Mouse (Mus musculus) adrenal gland, postnatal 10 days (tissue): Measurements from ENCODE around the gene Dus2. TPM values are rescaled to one million over a fixed set of nuclear protein-coding genes. Genes with fewer than 3 reads are reported as not detected.
A peak's percentile ranks its signal among the peaks of the same experiment; 100 is the strongest.

ENCODE experiments used
- DNase-seq: peaks from one replicate; pipeline ENCODE4 v3.0.0; 2021; ENCODE audit warnings: mixed read lengths
- microRNA-seq: library from miRNA; unstranded; fragments of <30 nt; microRNA quantifications from one replicate; pipeline ENCODE4 v1.2.0, GENCODE M21; 2021
- total RNA-seq, 2 experiments: library from RNA; stranded (reverse); gene quantifications; 2 replicates each; pipeline ENCODE4 v1.2.3; 2021

Dus2 gene
- total RNA-seq, 2 experiments from 2014 or later: 13.5 to 15.2 TPM

- DNase-seq: peak; percentile 52
These were observed 85.5 kb downstream of the Dus2 start for GRCm38 (mm10) chr8:106076612-106077011.

- DNase-seq: no peak
These were observed 86.4 kb downstream of the Dus2 start for GRCm38 (mm10) chr8:106077452-106078067.

- no peak for DNase-seq
These were observed 111.2 kb downstream of the Dus2 start for GRCm38 (mm10) chr8:106102321-106102720.

Small RNA genes lying within 50 kb of the gene (microRNA-seq; reads per million reads assigned to microRNA genes)
- not detected for gene Mir7074

Other genes with a start within 250 kb of the Dus2 start
- 10 to 100 TPM in 1 of 2 experiments, 1 to 10 TPM in 1; 7.5 to 12.8 TPM for gene Gfod2, start 232.7 kb upstream of the Dus2 start, total RNA-seq
- 10 to 100 TPM; 25.4 to 30.0 TPM for gene Ranbp10, start 164.0 kb upstream of the Dus2 start, total RNA-seq
- not detected for gene Tsnaxip1, start 163.6 kb upstream of the Dus2 start, total RNA-seq
- gene Cenpt, start 138.1 kb upstream of the Dus2 start, total RNA-seq: 10 to 100 TPM in 1 of 2 experiments, 1 to 10 TPM in 1; 7.6 to 10.4 TPM
- 10 to 100 TPM; 28.3 to 32.0 TPM for gene Thap11, start 136.2 kb upstream of the Dus2 start, total RNA-seq
- 10 to 100 TPM; 39.1 to 40.1 TPM for gene Nutf2, start 130.8 kb upstream of the Dus2 start, total RNA-seq
- 10 to 100 TPM; 28.0 to 35.3 TPM for gene Edc4, start 110.5 kb upstream of the Dus2 start, total RNA-seq
- under 1 TPM in 1 of 2 experiments, not detected in 1; 0.55 TPM for gene Nrn1l, start 97.8 kb upstream of the Dus2 start, total RNA-seq
- 10 to 100 TPM; 32.9 to 35.6 TPM for gene Pskh1, start 90.9 kb upstream of the Dus2 start, total RNA-seq
- under 1 TPM; 0.30 to 0.70 TPM for gene Ctrl, start 57.5 kb upstream of the Dus2 start, total RNA-seq
- gene Psmb10, start 52.9 kb upstream of the Dus2 start, total RNA-seq: 10 to 100 TPM; 58.0 to 66.3 TPM
- 10 to 100 TPM; 39.2 to 89.9 TPM for gene Lcat, start 48.0 kb upstream of the Dus2 start, total RNA-seq
- gene Slc12a4, start 25.2 kb upstream of the Dus2 start, total RNA-seq: 10 to 100 TPM; 30.5 to 33.7 TPM
- not detected for gene Dpep3, start 11.9 kb upstream of the Dus2 start, total RNA-seq
- gene Dpep2nb, start 14.6 kb downstream of the Dus2 start, total RNA-seq: not detected
- gene Ddx28, start 20.5 kb downstream of the Dus2 start, total RNA-seq: 10 to 100 TPM; 13.1 to 16.2 TPM
- 10 to 100 TPM; 39.1 to 47.7 TPM for gene Nfatc3, start 67.5 kb downstream of the Dus2 start, total RNA-seq
- gene Esrp2, start 145.6 kb downstream of the Dus2 start, total RNA-seq: 10 to 100 TPM; 14.8 to 15.4 TPM
- 10 to 100 TPM; 17.6 to 21.4 TPM for gene Pla2g15, start 159.1 kb downstream of the Dus2 start, total RNA-seq
- 10 to 100 TPM; 28.2 to 28.7 TPM for gene Slc7a6, start 177.5 kb downstream of the Dus2 start, total RNA-seq
- gene Slc7a6os, start 219.6 kb downstream of the Dus2 start, total RNA-seq: 10 to 100 TPM; 21.9 to 26.4 TPM
- 10 to 100 TPM; 24.1 to 31.3 TPM for gene Prmt7, start 219.6 kb downstream of the Dus2 start, total RNA-seq